In the genomic region with DNA sequence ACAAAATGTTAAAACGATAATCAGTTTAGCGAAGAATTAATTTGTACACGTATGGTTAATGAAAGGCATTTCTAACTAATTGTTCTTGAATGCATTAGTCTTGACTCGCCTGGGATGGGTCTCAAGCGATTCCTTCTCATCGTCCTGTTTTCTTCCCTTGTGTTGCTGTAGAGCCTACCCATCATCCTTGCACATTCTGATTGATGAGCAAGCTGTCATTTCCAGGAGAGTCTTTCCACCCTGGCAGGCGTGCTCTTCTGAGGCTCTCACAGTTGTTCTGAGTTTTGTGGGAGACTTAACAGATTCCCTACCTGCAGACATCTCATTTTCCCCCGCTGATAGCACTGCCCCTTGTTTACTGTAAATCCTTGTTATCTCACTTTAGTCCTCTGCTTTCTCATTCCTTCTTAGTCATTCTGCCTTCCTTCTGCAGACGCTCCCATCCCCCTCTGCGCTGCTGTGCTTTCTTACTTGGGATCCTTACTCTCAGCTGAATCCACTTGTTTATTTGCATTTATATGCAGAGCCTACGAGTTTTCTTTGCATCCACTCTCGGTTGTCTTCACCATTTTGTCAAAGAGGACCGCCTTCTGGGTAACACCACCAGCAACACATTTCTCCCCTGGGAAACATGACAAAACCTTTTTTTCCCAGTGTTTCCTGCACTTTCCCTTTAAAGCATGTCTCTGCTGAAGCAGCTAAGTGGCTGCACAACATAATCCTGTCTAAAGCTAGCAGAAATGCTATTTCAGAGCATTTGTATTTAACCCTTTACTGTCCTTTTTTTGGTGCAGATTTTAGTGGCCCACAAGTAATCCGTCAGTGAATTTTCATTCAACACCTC, we compare ENCODE assay signal across 10 mouse cellular contexts. TPM values are rescaled to one million over a fixed set of nuclear protein-coding genes. Genes with fewer than 3 reads are reported as not detected.
DNase-seq lines count a peak whose midpoint lies in the region; ATAC-seq lines count a peak whose summit lies in the region.
"Had no signal": no experiment of that assay in that cellular context is flagged by ENCODE, and none has a peak within 500 bp of the region (broad histone marks: within the 10 kb centered on the region; RNA-seq: fewer than 3 reads in every experiment).

No protein-coding gene starts in this region.

- H3K27me3 ChIP-seq in embryonic facial prominence, embryonic 14.5 days (replicated peaks; ENCODE audit: control insufficient read depth, insufficient read depth, low read length), result no peaks in the 10 kb centered on the region
- H3K27me3 ChIP-seq in hindbrain, embryonic 14.5 days (ENCODE audit: control insufficient read depth, insufficient read depth, low read length), result no peaks in the 10 kb centered on the region
- H3K27me3 ChIP-seq: Patski had no signal

- no peak overlapping the region for H3K27ac ChIP-seq in embryonic facial prominence, embryonic 14.5 days (replicated peaks; ENCODE audit: low read depth, low read length)
- H3K27ac ChIP-seq in hindbrain, embryonic 14.5 days, result peak overlapping the region; percentile 63

- no peaks in the 10 kb centered on the region for H3K9me3 ChIP-seq in embryonic facial prominence, embryonic 14.5 days (ENCODE audit: control insufficient read depth, low read length)
- no peaks in the 10 kb centered on the region for H3K9me3 ChIP-seq in hindbrain, embryonic 14.5 days (ENCODE audit: control insufficient read depth, low read length)

- no peak; the same call in 1 of the 2 replicates for ATAC-seq in embryonic facial prominence, embryonic 14.5 days (ENCODE audit: low read depth)
- ATAC-seq in hindbrain, embryonic 14.5 days (ENCODE audit: low FRiP score), result peak; percentile 46; the same call in 1 of the 2 replicates
- ATAC-seq: Patski had no signal

- no peaks in the 10 kb centered on the region for H3K36me3 ChIP-seq in embryonic facial prominence, embryonic 14.5 days (ENCODE audit: control insufficient read depth, insufficient read depth, low read length)
- no peaks in the 10 kb centered on the region for H3K36me3 ChIP-seq in hindbrain, embryonic 14.5 days (replicated peaks; ENCODE audit: control insufficient read depth, insufficient read depth)

- no peak overlapping the region; the same call in 1 of the 2 replicates for H3K4me3 ChIP-seq in embryonic facial prominence, embryonic 14.5 days (ENCODE audit: low read depth, low read length)
- peak overlapping the region; percentile 8; the same call in 1 of the 2 replicates for H3K4me3 ChIP-seq in hindbrain, embryonic 14.5 days (replicated peaks; ENCODE audit: low read length)

- H3K9ac ChIP-seq in embryonic facial prominence, embryonic 14.5 days (ENCODE audit: low read depth, low read length), result 0 out of 2 replicates have a peak overlapping the region, but pooled peaks have one; percentile 26
- H3K9ac ChIP-seq in hindbrain, embryonic 14.5 days, result peak overlapping the region; percentile 32

- H3K4me2 ChIP-seq in embryonic facial prominence, embryonic 14.5 days (ENCODE audit: low read depth, low read length), result peak overlapping the region; percentile 37
- H3K4me2 ChIP-seq in hindbrain, embryonic 14.5 days (replicated peaks), result peak overlapping the region; percentile 49

- 28% methylated on average over 14 of the region's 14 CpGs for WGBS in embryonic facial prominence, embryonic 14.5 days
- 25% methylated on average over 14 of the region's 14 CpGs for WGBS in hindbrain, embryonic 14.5 days

- no peaks in the 10 kb centered on the region; the same call in 1 of the 2 replicates for H3K4me1 ChIP-seq in embryonic facial prominence, embryonic 14.5 days (ENCODE audit: control insufficient read depth, insufficient read depth, low read length)
- peaks cover 12% of the 10 kb centered on the region for H3K4me1 ChIP-seq in hindbrain, embryonic 14.5 days (replicated peaks; ENCODE audit: control insufficient read depth, insufficient read depth, low read length)

- peak; percentile 6 to 16 for DNase-seq in layer of hippocampus, adult 18-20 months (ENCODE audit: low spot score in 2 of 2)
- no peak for DNase-seq in layer of hippocampus, postnatal 25 days (ENCODE audit: extremely low spot score in 1 of 2, low spot score in 1 of 2)
- DNase-seq in embryonic facial prominence, embryonic 14.5 days (ENCODE audit: low spot score), result peak; percentile 34
- peak; percentile 36 for DNase-seq in hindbrain, embryonic 14.5 days (ENCODE audit: low spot score)
- DNase-seq in retina, postnatal 1 day, result peak; percentile 59
- no peak for DNase-seq in urinary bladder, adult 2 months (ENCODE audit: low spot score)
- DNase-seq in ovary, adult 18-20 months (ENCODE audit: low spot score), result no peak
- no peak for DNase-seq in lung, postnatal 10 days
- DNase-seq: cerebellum, adult 2 months had no signal

RNA-seq across cellular contexts. Expression of gene Cxxc4, which starts 45.5 kb away (rescaled TPM):
- 10 to 100 TPM; 12.3 to 15.4 TPM for total RNA-seq in layer of hippocampus, adult 18-20 months (2021)
- total RNA-seq in layer of hippocampus, postnatal 25 days (2021), result 10 to 100 TPM; 12.6 to 13.1 TPM
- 5.4 and 6.1 TPM in 2 replicates for polyA plus RNA-seq in embryonic facial prominence, embryonic 14.5 days (2014; fragmentation: Nextera tagmentation; extraction: Ambion mirVana)
- 31.9 and 34.2 TPM in 2 replicates for polyA plus RNA-seq in hindbrain, embryonic 14.5 days (2014; fragmentation: Nextera tagmentation; extraction: Ambion mirVana)
- polyA plus RNA-seq in urinary bladder, adult 2 months (2012; rRNA removed), result 0.25 and 0.27 TPM in 2 replicates

Comparison
In these comparisons a context has a peak if more than half of its experiments do, and no peak if none do; other contexts are left out.
1. DNase-seq: peak in layer of hippocampus, adult 18-20 months (2 of 2), embryonic facial prominence, embryonic 14.5 days (single experiment), hindbrain, embryonic 14.5 days (single experiment) and retina, postnatal 1 day (single experiment); none in layer of hippocampus, postnatal 25 days (0 of 2), urinary bladder, adult 2 months (single experiment), ovary, adult 18-20 months (single experiment) and lung, postnatal 10 days (single experiment).